Mouse (Mus musculus) midbrain, embryonic 13.5 days (tissue): ENCODE data around the gene Nkx1-2. TPM values are rescaled to one million over a fixed set of nuclear protein-coding genes. Genes with fewer than 3 reads are reported as not detected.

Source experiments
- ATAC-seq: fragments of 200-750 bp; cut with Nextera tagmentation; 2 replicates; pipeline ENCODE4 v1.8.0; 2017; ENCODE audit warnings: mild to moderate bottlenecking, moderate TSS enrichment, moderate library complexity
- H3K27ac ChIP-seq: fragments of 300-500 bp; sonication (generic); 2 replicates; pipeline ENCODE4 v1.5.1; 2015; ENCODE audit warnings: inconsistent platforms, mild to moderate bottlenecking, moderate library complexity
- H3K27me3 ChIP-seq: fragments of 300-500 bp; sonication (generic); 2 replicates; pipeline ENCODE4 v1.6.1; 2015; ENCODE audit warnings: mild to moderate bottlenecking, inconsistent platforms
- H3K36me3 ChIP-seq: fragments of 300-500 bp; sonication (generic); 2 replicates; pipeline ENCODE4 v1.6.1; 2015; ENCODE audit warnings: mild to moderate bottlenecking, inconsistent platforms
- H3K4me1 ChIP-seq: fragments of 300-500 bp; sonication (generic); replicated peaks from 2 replicates; pipeline ENCODE4 v1.6.1; 2015; ENCODE audit warnings: inconsistent platforms
- H3K4me2 ChIP-seq: fragments of 300-500 bp; sonication (generic); replicated peaks from 2 replicates; pipeline ENCODE4 v1.6.1; 2015; ENCODE audit warnings: moderate library complexity, mild to moderate bottlenecking, inconsistent platforms
- H3K4me3 ChIP-seq: fragments of 300-500 bp; sonication (generic); replicated peaks from 2 replicates; pipeline ENCODE4 v1.5.1; 2015; ENCODE audit warnings: mild to moderate bottlenecking, inconsistent platforms
- H3K9ac ChIP-seq: fragments of 300-500 bp; sonication (generic); replicated peaks from 2 replicates; pipeline ENCODE4 v1.6.1; 2015; ENCODE audit warnings: mild to moderate bottlenecking, inconsistent platforms
- H3K9me3 ChIP-seq: fragments of 300-500 bp; sonication (generic); 2 replicates; pipeline ENCODE4 v1.6.1; 2016; ENCODE audit warnings: mild to moderate bottlenecking, inconsistent platforms
- WGBS: fragments of 180-500 bp; shearing (Covaris S2); methylation state at CpG from one replicate; pipeline ENCODE4 v1.1.7; 2015; 5-methylcytosine and 5-hydroxymethylcytosine counted together
- polyA plus RNA-seq: library from polyadenylated mRNA; unstranded; fragments of >200 nt; fragmentation: Nextera tagmentation; extraction: Ambion mirVana; gene quantifications from 2 replicates; pipeline ENCODE4 v1.2.1, GENCODE M21; 2015

Gene Nkx1-2
- polyA plus RNA-seq, 1 experiment from 2014 or later, result 0.82 TPM

DNA sequence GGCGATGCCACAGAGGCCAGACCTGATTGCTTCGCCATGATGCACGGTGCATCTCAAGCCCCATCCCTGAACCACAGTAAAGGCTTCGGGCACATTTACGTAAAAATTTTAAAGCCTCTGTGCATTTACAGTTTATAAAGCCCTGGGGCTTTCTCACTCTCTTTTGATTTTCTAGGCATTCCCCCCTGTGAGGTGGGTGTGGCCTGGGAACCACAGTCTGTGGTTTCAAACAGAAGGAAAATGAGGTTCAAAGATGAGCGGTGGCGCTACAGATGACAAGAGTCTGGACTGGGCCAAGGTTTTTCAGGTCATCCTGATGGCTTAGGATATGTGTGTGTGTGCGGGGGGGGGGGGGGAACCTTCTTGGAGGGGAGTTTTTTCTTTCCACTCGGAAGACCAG lies 589 bp upstream of the Nkx1-2 start:
- Histone ChIP-seq H3K4me3 (peak overlapping the region; percentile 36), H3K9me3 (no peaks in the 10 kb centered on the region), H3K4me2 (peak overlapping the region; percentile 65), H3K36me3 (no peaks in the 10 kb centered on the region), H3K27ac (no peak overlapping the region), H3K27me3 (peaks cover 98% of the 10 kb centered on the region), H3K4me1 (peaks cover 49% of the 10 kb centered on the region), H3K9ac (no peak overlapping the region)
- WGBS, result under 1% methylated on average over 9 of the region's 9 CpGs
- ATAC-seq, result no peak

GRCm38 (mm10) chr7:132597251-132598041 lies 2.0 kb downstream of the Nkx1-2 start:
- peak; percentile 43; the same call in 1 of the 2 replicates for ATAC-seq
- no peaks in the 10 kb centered on the region for H3K36me3 ChIP-seq
- H3K4me3 ChIP-seq, result peak overlapping the region; percentile 45
- no peak overlapping the region for H3K27ac ChIP-seq
- under 1% methylated on average over 59 of the region's 60 CpGs for WGBS
- peak overlapping the region; percentile 12 for H3K9ac ChIP-seq
- peaks cover 86% of the 10 kb centered on the region for H3K27me3 ChIP-seq
- peak overlapping the region; percentile 76 for H3K4me2 ChIP-seq
- H3K4me1 ChIP-seq, result peaks cover 45% of the 10 kb centered on the region
- no peaks in the 10 kb centered on the region for H3K9me3 ChIP-seq

GRCm38 (mm10) chr7:132596557-132597250 lies 2.7 kb downstream of the Nkx1-2 start:
- ATAC-seq, result peak; percentile 30; the same call in 1 of the 2 replicates

GRCm38 (mm10) chr7:132595787-132596186 lies 3.6 kb downstream of the Nkx1-2 start:
- H3K27me3 ChIP-seq, result peaks cover 69% of the 10 kb centered on the region
- 79% methylated on average over 3 of the region's 3 CpGs for WGBS
- H3K27ac ChIP-seq, result no peak overlapping the region
- H3K9ac ChIP-seq, result no peak overlapping the region
- no peak overlapping the region for H3K4me2 ChIP-seq
- H3K4me3 ChIP-seq, result no peak overlapping the region
- no peaks in the 10 kb centered on the region for H3K36me3 ChIP-seq
- H3K4me1 ChIP-seq, result peaks cover 36% of the 10 kb centered on the region
- ATAC-seq, result no peak
- H3K9me3 ChIP-seq, result no peaks in the 10 kb centered on the region

More at GRCm38 (mm10) chr7:132596557-132597250, 2.7 kb downstream of the Nkx1-2 start:
- peaks cover 39% of the 10 kb centered on the region for H3K4me1 ChIP-seq
- WGBS, result 6% methylated on average over 26 of the region's 26 CpGs
- H3K36me3 ChIP-seq, result no peaks in the 10 kb centered on the region
- H3K9me3 ChIP-seq, result no peaks in the 10 kb centered on the region
- H3K4me2 ChIP-seq, result peak overlapping the region; percentile 76
- H3K9ac ChIP-seq, result peak overlapping the region; percentile 12
- H3K27ac ChIP-seq, result no peak overlapping the region
- peaks cover 78% of the 10 kb centered on the region for H3K27me3 ChIP-seq
- peak overlapping the region; percentile 45 for H3K4me3 ChIP-seq

DNA sequence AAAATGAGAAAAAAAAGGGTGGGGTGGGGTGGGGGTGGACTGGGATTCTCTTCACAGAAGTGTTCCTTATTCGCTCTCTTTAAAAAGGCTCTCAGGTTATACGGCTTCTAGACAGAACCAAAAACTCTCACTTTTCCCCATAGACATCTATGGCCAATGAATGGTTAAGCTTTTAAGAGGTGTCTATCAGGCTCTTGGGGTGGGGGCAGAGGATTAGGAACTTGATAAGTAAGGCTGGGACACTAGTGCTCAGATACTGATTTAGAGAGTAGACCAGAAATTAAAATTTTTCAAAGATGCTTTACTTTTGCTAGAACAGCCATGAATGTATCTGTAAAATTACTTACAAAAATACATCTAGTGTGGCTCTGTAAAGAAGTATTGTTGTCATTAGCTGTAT lies 5.1 kb downstream of the Nkx1-2 start:
- 95% methylated on average over 2 of the region's 2 CpGs for WGBS
- peaks cover 54% of the 10 kb centered on the region for H3K27me3 ChIP-seq
- H3K4me3 ChIP-seq, result no peak overlapping the region

GRCm38 (mm10) chr7:132593762-132594161 lies 5.7 kb downstream of the Nkx1-2 start:
- Histone ChIP-seq H3K36me3 (no peaks in the 10 kb centered on the region), H3K27me3 (peaks cover 49% of the 10 kb centered on the region), H3K4me3 (no peak overlapping the region), H3K27ac (no peak overlapping the region), H3K4me2 (no peak overlapping the region), H3K9ac (no peak overlapping the region), H3K4me1 (peaks cover 18% of the 10 kb centered on the region), H3K9me3 (no peaks in the 10 kb centered on the region)
- WGBS, result 79% methylated on average over 2 of the region's 2 CpGs
- no peak for ATAC-seq

More for the DNA sequence above, 5.1 kb downstream of the Nkx1-2 start:
- Histone ChIP-seq H3K4me1 (peaks cover 21% of the 10 kb centered on the region), H3K4me2 (no peak overlapping the region), H3K27ac (no peak overlapping the region), H3K9me3 (no peaks in the 10 kb centered on the region), H3K9ac (no peak overlapping the region), H3K36me3 (no peaks in the 10 kb centered on the region)
- no peak for ATAC-seq

DNA sequence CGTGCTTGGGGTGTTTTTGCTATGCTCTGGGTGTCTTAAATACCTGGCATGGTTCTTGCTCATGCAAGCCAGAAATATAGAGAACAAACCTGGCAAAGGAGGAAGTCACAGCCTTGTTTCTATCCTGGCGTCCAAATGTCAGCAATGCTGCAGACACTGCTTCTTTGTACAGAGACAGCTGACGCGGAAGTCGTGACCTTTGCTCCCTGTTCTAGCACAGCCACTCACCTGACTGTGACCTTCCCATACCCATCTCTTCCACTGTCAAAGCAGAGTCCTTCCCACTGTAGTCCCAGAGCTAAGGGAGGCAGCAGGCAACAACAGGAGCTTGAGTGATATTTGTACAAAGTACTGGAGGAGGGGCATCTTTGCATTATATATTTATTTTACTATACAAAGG lies 9.8 kb downstream of the Nkx1-2 start:
- Histone ChIP-seq H3K9ac (no peak overlapping the region), H3K9me3 (no peaks in the 10 kb centered on the region), H3K4me2 (no peak overlapping the region), H3K4me3 (no peak overlapping the region), H3K36me3 (no peaks in the 10 kb centered on the region), H3K4me1 (no peaks in the 10 kb centered on the region), H3K27me3 (0 out of 2 replicates have a peak, but pooled peaks cover 9% of the 10 kb centered on the region), H3K27ac (no peak overlapping the region)
- ATAC-seq, result no peak
- WGBS, result 64% methylated on average over 5 of the region's 5 CpGs

- Histone ChIP-seq H3K4me2 (no peak overlapping the region), H3K36me3 (no peaks in the 10 kb centered on the region), H3K4me1 (no peaks in the 10 kb centered on the region), H3K9me3 (no peaks in the 10 kb centered on the region), H3K4me3 (no peak overlapping the region), H3K27ac (no peak overlapping the region), H3K9ac (no peak overlapping the region), H3K27me3 (no peaks in the 10 kb centered on the region)
- ATAC-seq, result no peak
- 78% methylated on average over 5 of the region's 5 CpGs for WGBS
Observed at GRCm38 (mm10) chr7:132587167-132587566, 12.3 kb downstream of the Nkx1-2 start.

GRCm38 (mm10) chr7:132585695-132586491 lies 13.5 kb downstream of the Nkx1-2 start:
- Histone ChIP-seq H3K27me3 (no peaks in the 10 kb centered on the region), H3K36me3 (no peaks in the 10 kb centered on the region), H3K9me3 (no peaks in the 10 kb centered on the region), H3K9ac (no peak overlapping the region), H3K27ac (no peak overlapping the region), H3K4me2 (no peak overlapping the region), H3K4me1 (no peaks in the 10 kb centered on the region), H3K4me3 (no peak overlapping the region)
- 76% methylated on average over 3 of the region's 3 CpGs for WGBS
- no peak for ATAC-seq

DNA sequence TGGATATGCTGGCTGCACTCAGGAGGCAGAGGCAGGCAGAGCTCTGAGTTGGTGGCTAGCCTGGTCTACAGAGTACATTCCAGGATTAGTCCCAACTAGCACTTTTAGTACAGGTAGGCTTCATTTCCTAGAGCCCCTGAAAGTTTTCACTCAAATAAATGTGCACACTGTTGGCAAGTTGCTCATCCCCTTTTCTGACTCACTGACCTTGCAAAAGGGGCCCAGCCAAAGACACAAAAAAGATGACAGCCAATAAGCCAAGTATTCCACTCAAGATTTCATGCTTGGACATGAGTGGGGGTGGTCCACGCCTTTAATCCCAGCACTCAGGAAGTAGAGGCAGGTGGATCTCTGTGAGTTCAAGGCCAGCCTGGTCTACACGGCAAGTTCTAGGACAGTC lies 18.0 kb downstream of the Nkx1-2 start:
- Histone ChIP-seq H3K36me3 (no peaks in the 10 kb centered on the region), H3K27me3 (peaks cover 16% of the 10 kb centered on the region), H3K27ac (no peak overlapping the region), H3K9me3 (no peaks in the 10 kb centered on the region), H3K9ac (no peak overlapping the region), H3K4me1 (peaks cover 5% of the 10 kb centered on the region), H3K4me2 (no peak overlapping the region), H3K4me3 (no peak overlapping the region)
- ATAC-seq, result no peak
- WGBS, result 93% methylated on average over 2 of the region's 2 CpGs

DNA sequence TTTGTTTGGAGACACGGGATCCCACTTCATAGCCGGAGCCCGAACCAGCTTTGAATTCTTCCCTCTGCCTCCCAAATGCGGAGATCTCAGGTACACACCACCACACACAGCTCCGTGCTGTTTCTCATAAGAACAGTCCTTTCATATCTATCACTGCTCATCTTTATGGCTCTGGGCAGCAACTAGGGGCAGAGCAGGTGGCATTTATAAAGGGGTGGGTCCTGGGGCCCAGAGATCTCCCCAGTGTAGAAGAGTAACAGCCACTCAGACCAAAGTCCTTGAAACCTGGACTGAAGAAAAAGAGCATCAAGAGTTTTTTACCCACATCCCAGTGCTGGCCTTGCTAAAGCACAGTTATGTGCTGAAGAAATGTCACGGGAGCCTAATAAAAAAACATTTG lies 18.9 kb downstream of the Nkx1-2 start:
- H3K4me3 ChIP-seq, result no peak overlapping the region
- H3K36me3 ChIP-seq, result no peaks in the 10 kb centered on the region
- ATAC-seq, result no peak
- peaks cover 7% of the 10 kb centered on the region for H3K4me1 ChIP-seq
- peaks cover 16% of the 10 kb centered on the region for H3K27me3 ChIP-seq
- H3K27ac ChIP-seq, result no peak overlapping the region
- H3K4me2 ChIP-seq, result no peak overlapping the region
- H3K9ac ChIP-seq, result no peak overlapping the region
- 80% methylated on average over 6 of the region's 6 CpGs for WGBS
- H3K9me3 ChIP-seq, result no peaks in the 10 kb centered on the region

DNA sequence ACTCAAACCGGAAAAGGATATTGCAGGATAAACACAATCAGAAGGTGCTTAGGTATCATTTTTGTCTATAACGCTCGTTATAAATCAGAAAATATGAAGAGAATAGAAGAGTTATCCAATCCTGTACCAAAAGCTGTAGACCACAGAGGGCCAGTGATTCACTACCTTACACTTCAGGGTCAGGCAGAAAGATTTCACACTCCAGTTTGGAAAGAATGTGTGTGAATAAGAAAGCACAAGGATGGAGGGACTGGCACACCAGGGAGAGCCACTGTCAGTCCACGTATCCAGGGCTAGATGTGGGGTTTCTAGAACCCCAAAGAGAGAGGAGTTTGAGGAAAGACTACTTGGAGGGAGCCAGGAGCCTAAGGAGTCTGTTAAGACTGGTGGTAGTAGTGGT lies 22.5 kb downstream of the Nkx1-2 start:
- Histone ChIP-seq H3K9me3 (no peaks in the 10 kb centered on the region), H3K4me2 (peak overlapping the region; percentile 79), H3K9ac (no peak overlapping the region), H3K27me3 (peaks cover 16% of the 10 kb centered on the region), H3K36me3 (no peaks in the 10 kb centered on the region), H3K4me3 (no peak overlapping the region), H3K27ac (no peak overlapping the region), H3K4me1 (peaks cover 26% of the 10 kb centered on the region)
- ATAC-seq, result no peak
- WGBS, result 59% methylated on average over 4 of the region's 4 CpGs
